Mouse (Mus musculus) olfactory bulb, adult 2 months (tissue): ENCODE results near the gene Gls.

Source experiments
- CTCF ChIP-seq: fragments of 200-500 bp; IDR thresholded peaks from 2 replicates; pipeline ENCODE4 v1.5.1; 2012; ENCODE audit warnings: low read depth, mild to moderate bottlenecking, low read length, moderate library complexity; ENCODE audit not compliant: insufficient read depth
- POLR2A ChIP-seq: fragments of 200-500 bp; IDR thresholded peaks from 2 replicates; pipeline ENCODE4 v1.6.1; 2012; ENCODE audit warnings: mild to moderate bottlenecking, low read depth, low read length, moderate library complexity; ENCODE audit not compliant: insufficient read depth

- TF ChIP-seq POLR2A (no peak), CTCF (no peak)
These were observed 63.0 kb downstream of the Gls start for GRCm38 (mm10) chr1:52170057-52170456.
